Mouse (Mus musculus): ENCODE measurements around the gene Elmod3. TPM values are rescaled to one million over a fixed set of nuclear protein-coding genes. Genes with fewer than 3 reads are reported as not detected.

Elmod3 gene
- polyA plus RNA-seq (2014; fragmentation: Illumina TruSeq; extraction: RNeasy Lipid Tissue Mini Kit (QIAGEN cat#74804); ENCODE audit: low replicate concordance): 13.5 TPM

DNA sequence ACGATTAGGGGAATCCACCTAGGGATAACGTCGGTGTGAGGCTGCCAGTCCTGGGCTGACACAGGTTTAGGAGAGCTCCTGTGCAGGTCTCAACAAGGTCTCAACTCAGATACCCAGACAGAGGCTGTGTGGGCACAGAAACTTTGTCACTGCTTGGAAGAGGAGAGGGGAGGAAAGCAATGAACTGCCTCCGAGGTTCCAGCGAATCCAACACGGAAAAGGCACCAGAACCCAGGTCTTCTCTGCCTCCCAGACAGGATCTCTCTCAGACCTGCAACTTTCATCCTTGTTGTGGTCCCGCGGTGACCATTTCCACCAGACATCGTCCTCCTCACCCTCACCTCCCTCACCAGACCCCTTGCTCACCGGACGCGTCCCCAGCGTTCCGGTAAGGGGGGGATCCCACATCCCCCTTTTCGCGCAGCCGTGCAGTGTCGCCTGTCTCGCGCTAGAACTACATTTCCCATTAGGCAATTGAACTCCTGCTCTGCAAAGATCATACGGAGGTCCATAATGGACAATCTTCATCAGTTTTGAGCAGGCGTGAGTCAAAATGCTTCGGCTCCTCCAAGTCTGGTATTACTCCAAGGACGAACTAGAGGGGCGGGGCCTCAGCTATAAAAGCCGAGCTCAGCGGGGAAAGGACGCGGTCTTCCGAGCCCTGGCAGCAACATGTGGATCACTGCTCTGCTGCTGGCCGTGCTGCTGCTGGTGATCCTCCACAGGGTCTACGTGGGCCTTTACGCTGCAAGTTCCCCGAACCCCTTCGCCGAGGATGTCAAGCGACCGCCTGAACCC, at the start of gene Elmod3, which contains the start of gene Retsat:
TSS of gene Elmod3 (minus strand) at position 458 of the 798 bp plus-strand sequence.
TSS of gene Retsat (plus strand) at position 520 of the 798 bp plus-strand sequence.

GRCm38 (mm10) chr6:72616643-72617288, 18.6 kb upstream of the Elmod3 start, which contains the start of gene Tgoln1:
Gene Tgoln1 (minus strand): TSS chr6:72617000.

DNA sequence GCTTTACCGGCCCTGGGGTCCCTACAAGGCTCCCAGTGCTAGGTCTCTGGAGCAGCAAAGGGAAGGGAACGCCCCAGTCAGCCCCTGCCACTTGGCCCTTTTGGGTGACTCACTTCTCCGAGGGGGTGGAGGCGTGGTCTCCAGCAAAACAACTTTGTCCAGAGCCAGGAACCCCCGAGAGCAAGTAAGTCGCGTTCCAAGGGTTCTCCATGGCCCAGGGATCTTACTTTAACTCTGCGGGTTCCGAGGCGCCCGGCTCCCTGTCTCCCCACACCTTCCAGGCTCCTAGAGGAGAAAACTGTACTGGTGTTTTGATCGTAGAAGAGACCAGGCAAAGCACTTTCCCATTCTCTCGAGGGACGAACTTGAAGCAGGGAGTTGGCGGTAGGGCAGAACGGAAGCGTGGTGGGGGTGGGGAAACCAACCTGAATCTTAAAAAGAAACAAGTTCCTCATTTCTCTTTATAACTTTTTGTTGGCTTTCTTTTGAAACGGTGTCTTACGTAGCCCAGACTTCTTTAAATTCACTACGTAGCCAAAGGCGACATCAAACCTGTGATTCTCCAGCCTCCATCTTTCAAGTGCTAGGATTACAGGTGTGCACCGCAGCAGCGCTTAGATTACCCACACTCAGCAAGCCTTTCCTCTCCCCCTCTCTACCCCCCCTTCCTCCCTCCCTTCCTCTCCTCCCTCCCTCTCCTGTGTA, 53.8 kb downstream of the Elmod3 start, which contains the start of gene Capg:
TSS of gene Capg (plus strand) at position 109 of the 705 bp plus-strand sequence.

DNA sequence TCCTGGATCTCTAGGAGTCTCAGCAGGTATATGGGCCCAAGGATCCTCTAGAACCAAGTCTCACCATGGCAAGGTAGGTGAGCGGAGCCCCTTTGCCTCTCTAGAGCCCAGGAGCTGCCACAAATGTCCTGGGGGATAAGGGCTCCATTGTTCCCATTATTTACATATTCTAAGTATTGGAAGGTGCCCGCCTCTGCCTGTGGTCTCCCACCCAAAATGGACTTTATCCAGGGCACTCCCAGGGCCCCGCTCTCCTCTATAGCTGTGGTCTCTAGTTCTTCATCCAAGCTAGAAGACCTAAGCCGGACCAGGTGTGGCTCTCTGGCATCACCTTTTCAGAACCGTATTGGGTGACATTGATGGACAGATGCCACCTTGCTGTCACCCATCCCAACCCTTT, 76.6 kb downstream of the Elmod3 start, which contains the start of gene Sh2d6:
TSS of gene Sh2d6 (minus strand) at position 101 of the 400 bp plus-strand sequence.

Other genes starting within 250 kb of the Elmod3 start
- 0.67 TPM for gene Tmem150a, start 243.0 kb downstream of the Elmod3 start, polyA plus RNA-seq (2014; fragmentation: Illumina TruSeq; extraction: RNeasy Lipid Tissue Mini Kit (QIAGEN cat#74804); ENCODE audit: low replicate concordance)
- gene Rnf181, start 231.5 kb downstream of the Elmod3 start, polyA plus RNA-seq (2014; fragmentation: Illumina TruSeq; extraction: RNeasy Lipid Tissue Mini Kit (QIAGEN cat#74804); ENCODE audit: low replicate concordance): 189 TPM
- gene Vamp5, start 217.9 kb downstream of the Elmod3 start, polyA plus RNA-seq (2014; fragmentation: Illumina TruSeq; extraction: RNeasy Lipid Tissue Mini Kit (QIAGEN cat#74804); ENCODE audit: low replicate concordance): 0.26 TPM
- 93.1 TPM for gene Vamp8, start 207.7 kb downstream of the Elmod3 start, polyA plus RNA-seq (2014; fragmentation: Illumina TruSeq; extraction: RNeasy Lipid Tissue Mini Kit (QIAGEN cat#74804); ENCODE audit: low replicate concordance)
- 7.6 TPM for gene Ggcx, start 184.1 kb downstream of the Elmod3 start, polyA plus RNA-seq (2014; fragmentation: Illumina TruSeq; extraction: RNeasy Lipid Tissue Mini Kit (QIAGEN cat#74804); ENCODE audit: low replicate concordance)
- gene Mat2a, start 158.9 kb downstream of the Elmod3 start, polyA plus RNA-seq (2014; fragmentation: Illumina TruSeq; extraction: RNeasy Lipid Tissue Mini Kit (QIAGEN cat#74804); ENCODE audit: low replicate concordance): 279 TPM
- 0.41 TPM for gene Sh2d6, start 76.7 kb downstream of the Elmod3 start, polyA plus RNA-seq (2014; fragmentation: Illumina TruSeq; extraction: RNeasy Lipid Tissue Mini Kit (QIAGEN cat#74804); ENCODE audit: low replicate concordance)
- gene Capg, start 54.0 kb downstream of the Elmod3 start, polyA plus RNA-seq (2014; fragmentation: Illumina TruSeq; extraction: RNeasy Lipid Tissue Mini Kit (QIAGEN cat#74804); ENCODE audit: low replicate concordance): not detected
- gene Retsat, start 62 bp upstream of the Elmod3 start, polyA plus RNA-seq (2014; fragmentation: Illumina TruSeq; extraction: RNeasy Lipid Tissue Mini Kit (QIAGEN cat#74804); ENCODE audit: low replicate concordance): 47.4 TPM
- gene Tgoln1, start 18.6 kb upstream of the Elmod3 start, polyA plus RNA-seq (2014; fragmentation: Illumina TruSeq; extraction: RNeasy Lipid Tissue Mini Kit (QIAGEN cat#74804); ENCODE audit: low replicate concordance): 262 TPM
- gene Tcf7l1, start 190.8 kb upstream of the Elmod3 start, polyA plus RNA-seq (2014; fragmentation: Illumina TruSeq; extraction: RNeasy Lipid Tissue Mini Kit (QIAGEN cat#74804); ENCODE audit: low replicate concordance): 0.30 TPM